Comparison of ENCODE assay signal across 21 mouse cellular contexts in the genomic region with DNA sequence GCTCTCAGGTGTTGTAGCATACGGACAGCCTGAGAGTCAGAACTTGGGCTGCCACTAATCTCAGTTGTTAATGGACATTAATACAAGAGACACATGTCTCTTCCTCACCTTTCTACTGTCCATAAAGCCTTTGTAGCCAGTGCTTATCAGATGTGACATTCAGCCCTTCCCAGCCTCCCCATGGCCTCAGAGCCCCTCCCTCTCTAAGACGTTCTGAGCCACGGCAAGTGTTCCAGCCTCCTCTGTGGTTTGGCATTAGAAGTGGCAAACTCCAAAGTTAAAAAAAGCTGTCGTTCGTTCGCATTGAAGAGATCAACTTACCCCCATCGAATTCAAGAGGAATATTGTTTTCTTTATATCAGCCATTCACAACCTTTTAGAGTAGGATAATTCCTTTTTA. TPM values are rescaled to one million over a fixed set of nuclear protein-coding genes. Genes with fewer than 3 reads are reported as not detected.
DNase-seq lines count a peak whose midpoint lies in the region; ATAC-seq and TF ChIP-seq lines count a peak whose summit lies in the region.
"Had no signal": no experiment of that assay in that cellular context is flagged by ENCODE, and none has a peak within 500 bp of the region (broad histone marks: within the 10 kb centered on the region; RNA-seq: fewer than 3 reads in every experiment).

No protein-coding gene starts in this region.

- no peaks in the 10 kb centered on the region for H3K27me3 ChIP-seq in heart, embryonic 15.5 days
- H3K27me3 ChIP-seq: embryonic facial prominence, embryonic 15.5 days; hindbrain, embryonic 12.5 days; Patski had no signal

- peak overlapping the region; percentile 30 for H3K4me3 ChIP-seq in gastrocnemius, adult 2 months
- H3K4me3 ChIP-seq in heart, embryonic 15.5 days = no peak overlapping the region
- H3K4me3 ChIP-seq: embryonic facial prominence, embryonic 15.5 days; erythroblast, embryonic 14.5 days; forebrain, embryonic 10.5 days; hindbrain, embryonic 12.5 days had no signal

- H3K4me2 ChIP-seq in heart, embryonic 15.5 days = no peak overlapping the region
- H3K4me2 ChIP-seq: embryonic facial prominence, embryonic 15.5 days; hindbrain, embryonic 12.5 days had no signal

- no peak for ATAC-seq in heart, embryonic 15.5 days (replicated peaks; ENCODE audit: insufficient number of reproducible peaks, insufficient read depth, low FRiP score, low read depth)
- ATAC-seq in common myeloid progenitor, adult 5-6 weeks (replicated peaks; ENCODE audit: low read depth, poor library complexity, severe bottlenecking) = peak; percentile 45; the same call in 1 of the 2 replicates
- ATAC-seq: activated CD4-positive, CD25-positive, alpha-beta regulatory T cell, adult 4 months; forebrain, embryonic 14.5 days; hindbrain, embryonic 16.5 days; inflammation-experienced regulatory T-cells, adult 6 months; intestine, postnatal 0 days; Patski had no signal

- peak overlapping the region; percentile 63 for H3K27ac ChIP-seq in gastrocnemius, adult 2 months
- peak overlapping the region; percentile 8; the same call in 1 of the 2 replicates for H3K27ac ChIP-seq in heart, embryonic 15.5 days
- H3K27ac ChIP-seq: embryonic facial prominence, embryonic 15.5 days; forebrain, embryonic 10.5 days; hindbrain, embryonic 12.5 days had no signal

- no peaks in the 10 kb centered on the region for H3K9me3 ChIP-seq in heart, embryonic 15.5 days (replicated peaks)
- H3K9me3 ChIP-seq: embryonic facial prominence, embryonic 15.5 days; forebrain, embryonic 10.5 days; hindbrain, embryonic 12.5 days had no signal

- no peak for TF ChIP-seq CTCF in gastrocnemius, adult 2 months (IDR thresholded peaks at IDR 0.05)

- WGBS in heart, embryonic 15.5 days = 50% methylated on average over 7 of the region's 7 CpGs

- no peak for DNase-seq in gastrocnemius, adult 2 months
- no peak for DNase-seq in gastrocnemius, postnatal 36 days
- DNase-seq in heart, postnatal 4 days = no peak
- no peak for DNase-seq in spleen, adult 12 weeks (ENCODE audit: low spot score)
- no peak for DNase-seq in left cerebral cortex, postnatal 10 days (ENCODE audit: extremely low spot score in 1 of 2, low spot score in 2 of 2)
- DNase-seq: adrenal gland, postnatal 25 days; cerebellum, adult 18-20 months; cerebellum, adult 9-11 months; embryo, embryonic 11 days had no signal

- intact Hi-C loops in gastrocnemius, adult 2 months (cut with DNase I) = no loop called here
- intact Hi-C loops in gastrocnemius, postnatal 36 days (cut with DNase I) = no loop called here
- intact Hi-C loops in left cerebral cortex, postnatal 10 days (cut with DNase I) = no loop called here

- peaks cover 81% of the 10 kb centered on the region for H3K4me1 ChIP-seq in heart, embryonic 15.5 days (replicated peaks)

- no peak overlapping the region for H3K9ac ChIP-seq in heart, embryonic 15.5 days
- H3K9ac ChIP-seq: embryonic facial prominence, embryonic 15.5 days; hindbrain, embryonic 12.5 days had no signal

- no peaks in the 10 kb centered on the region for H3K36me3 ChIP-seq in heart, embryonic 15.5 days
- H3K36me3 ChIP-seq: embryonic facial prominence, embryonic 15.5 days; forebrain, embryonic 10.5 days; hindbrain, embryonic 12.5 days had no signal

RNA-seq across cellular contexts. Expression of gene Daam1, which starts 21.8 kb away (rescaled TPM):
- 10 to 100 TPM in 1 of 2 experiments, 1 to 10 TPM in 1; 8.0 to 12.8 TPM for total RNA-seq in gastrocnemius, adult 2 months (2021)
- 10 to 100 TPM in 1 of 2 experiments, 1 to 10 TPM in 1; 9.7 to 10.6 TPM for total RNA-seq in gastrocnemius, postnatal 36 days (2021)
- polyA plus RNA-seq in heart, embryonic 15.5 days (2015; fragmentation: Nextera tagmentation; extraction: Ambion mirVana) = 20.9 and 21.4 TPM in 2 replicates
- total RNA-seq in heart, postnatal 4 days (2021) = 10 to 100 TPM; 88.8 to 92.1 TPM
- total RNA-seq in common myeloid progenitor, adult 5-6 weeks (2017) = 20.0 and 20.8 TPM in 2 replicates
- total RNA-seq in left cerebral cortex, postnatal 10 days (2021) = 10 to 100 TPM; 86.0 to 97.4 TPM
